Mouse (Mus musculus) heart, embryonic 14.5 days (tissue): ENCODE results near the gene Retreg3. TPM values are rescaled to one million over a fixed set of nuclear protein-coding genes. Genes with fewer than 3 reads are reported as not detected.
A peak's percentile ranks its signal among the peaks of the same experiment; 100 is the strongest.
"Not testable (repeated sequence)": the region's sequence is repeated elsewhere in the genome, so short reads cannot be mapped to it uniquely, and the experiment has no call there.

Source experiments
- ATAC-seq: fragments of 200-750 bp; cut with Nextera tagmentation; 2 replicates; pipeline ENCODE4 v1.8.0; 2017; ENCODE audit warnings: low read depth, moderate TSS enrichment; ENCODE audit not compliant: insufficient number of reproducible peaks, insufficient read depth, low FRiP score
- H3K27ac ChIP-seq, 2 experiments: fragments of 200-500 bp in 1 of 2; fragments of 300-500 bp in 1 of 2; sonication (generic) in 1 of 2; replicated peaks in 1 of 2; 2 replicates each; pipeline ENCODE4 v1.5.1; 2012 to 2014; ENCODE audit warnings: low read depth in 2 of 2, low read length in 2 of 2, control low read depth in 1 of 2, mild to moderate bottlenecking in 1 of 2, mixed read lengths in 1 of 2; ENCODE audit not compliant: control insufficient read depth in 1 of 2, insufficient read depth in 1 of 2
- H3K27me3 ChIP-seq: fragments of 300-500 bp; sonication (generic); 2 replicates; pipeline ENCODE4 v1.6.1; 2014; ENCODE audit warnings: mild to moderate bottlenecking, low read length, control low read depth; ENCODE audit not compliant: control insufficient read depth, insufficient read depth
- H3K36me3 ChIP-seq: fragments of 300-500 bp; sonication (generic); 2 replicates; pipeline ENCODE4 v1.6.1; 2014; ENCODE audit warnings: mild to moderate bottlenecking, control low read depth, low read length, mixed read lengths; ENCODE audit not compliant: control insufficient read depth, insufficient read depth
- H3K4me1 ChIP-seq, 2 experiments: fragments of 200-500 bp in 1 of 2; fragments of 300-500 bp in 1 of 2; sonication (generic) in 1 of 2; 2 replicates each; pipeline ENCODE4 v1.6.1; 2012 to 2014; ENCODE audit warnings: low read length in 2 of 2, control low read depth in 1 of 2, mixed read lengths in 1 of 2; ENCODE audit not compliant: control insufficient read depth in 2 of 2, insufficient read depth in 2 of 2
- H3K4me2 ChIP-seq: fragments of 300-500 bp; sonication (generic); 2 replicates; pipeline ENCODE4 v1.6.1; 2014; ENCODE audit warnings: mild to moderate bottlenecking, low read length
- H3K4me3 ChIP-seq, 2 experiments: fragments of 200-500 bp in 1 of 2; fragments of 300-500 bp in 1 of 2; sonication (generic) in 1 of 2; 2 replicates each; pipeline ENCODE4 v1.5.1; 2012 to 2014; ENCODE audit warnings: low read length in 2 of 2, mild to moderate bottlenecking in 2 of 2, control low read depth in 1 of 2, low read depth in 1 of 2, moderate library complexity in 1 of 2; ENCODE audit not compliant: control insufficient read depth in 1 of 2, insufficient read depth in 1 of 2
- H3K9ac ChIP-seq: fragments of 300-500 bp; sonication (generic); 2 replicates; pipeline ENCODE4 v1.6.1; 2014; ENCODE audit warnings: mild to moderate bottlenecking, low read length
- H3K9me3 ChIP-seq: fragments of 300-500 bp; sonication (generic); 2 replicates; pipeline ENCODE4 v1.6.1; 2016; ENCODE audit warnings: low read length, control low read depth; ENCODE audit not compliant: control insufficient read depth
- WGBS: fragments of 180-500 bp; shearing (Covaris S2); extraction: QIAGEN DNeasy Blood & Tissue Kit; methylation state at CpG from one replicate; pipeline ENCODE4 v1.1.7; 2014; 5-methylcytosine and 5-hydroxymethylcytosine counted together
- polyA plus RNA-seq: library from polyadenylated mRNA; unstranded; fragments of >200 nt; fragmentation: Nextera tagmentation; extraction: Ambion mirVana; gene quantifications from 2 replicates; pipeline ENCODE4 v1.2.1, GENCODE M21; 2014

The Retreg3 gene
- polyA plus RNA-seq, 1 experiment from 2014 or later: 8.0 TPM

DNA sequence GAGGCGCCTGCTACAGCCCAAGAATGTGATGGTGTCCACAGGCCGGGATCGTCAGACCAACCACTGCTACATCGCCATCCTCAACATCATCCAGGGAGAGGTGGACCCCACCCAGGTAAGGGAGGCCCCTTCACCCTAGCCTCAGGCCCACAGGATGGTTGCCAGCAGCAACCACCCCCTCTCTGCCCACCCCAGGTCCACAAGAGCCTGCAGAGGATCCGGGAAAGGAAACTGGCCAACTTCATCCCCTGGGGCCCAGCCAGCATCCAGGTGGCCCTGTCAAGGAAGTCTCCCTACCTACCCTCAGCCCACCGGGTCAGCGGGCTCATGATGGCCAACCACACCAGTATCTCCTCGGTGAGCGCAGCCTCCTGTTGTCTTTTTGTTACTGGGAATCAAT is 5.3 kb upstream of the Retreg3 start:
- not testable (repeated sequence) for H3K9ac ChIP-seq, ATAC-seq, H3K27me3 ChIP-seq, H3K4me3 ChIP-seq, H3K4me2 ChIP-seq, H3K9me3 ChIP-seq, H3K27ac ChIP-seq
- H3K36me3 ChIP-seq: peaks cover 50% of the 10 kb centered on the region
- WGBS: 88% methylated on average over 8 of the region's 9 CpGs
- H3K4me1 ChIP-seq: peaks cover 3 to 13% of the 10 kb centered on the region in 2 experiments

GRCm38 (mm10) chr11:101124494-101124893 is 4.8 kb upstream of the Retreg3 start:
- ATAC-seq, H3K27me3 ChIP-seq, H3K4me2 ChIP-seq, H3K4me3 ChIP-seq, H3K9me3 ChIP-seq, H3K9ac ChIP-seq, H3K27ac ChIP-seq: not testable (repeated sequence)
- Histone ChIP-seq H3K4me1 (peaks cover 3 to 11% of the 10 kb centered on the region in 2 experiments; a peak in 3 of 4 replicates), H3K36me3 (peaks cover 50% of the 10 kb centered on the region)
- WGBS: 94% methylated on average over 8 of the region's 8 CpGs

DNA sequence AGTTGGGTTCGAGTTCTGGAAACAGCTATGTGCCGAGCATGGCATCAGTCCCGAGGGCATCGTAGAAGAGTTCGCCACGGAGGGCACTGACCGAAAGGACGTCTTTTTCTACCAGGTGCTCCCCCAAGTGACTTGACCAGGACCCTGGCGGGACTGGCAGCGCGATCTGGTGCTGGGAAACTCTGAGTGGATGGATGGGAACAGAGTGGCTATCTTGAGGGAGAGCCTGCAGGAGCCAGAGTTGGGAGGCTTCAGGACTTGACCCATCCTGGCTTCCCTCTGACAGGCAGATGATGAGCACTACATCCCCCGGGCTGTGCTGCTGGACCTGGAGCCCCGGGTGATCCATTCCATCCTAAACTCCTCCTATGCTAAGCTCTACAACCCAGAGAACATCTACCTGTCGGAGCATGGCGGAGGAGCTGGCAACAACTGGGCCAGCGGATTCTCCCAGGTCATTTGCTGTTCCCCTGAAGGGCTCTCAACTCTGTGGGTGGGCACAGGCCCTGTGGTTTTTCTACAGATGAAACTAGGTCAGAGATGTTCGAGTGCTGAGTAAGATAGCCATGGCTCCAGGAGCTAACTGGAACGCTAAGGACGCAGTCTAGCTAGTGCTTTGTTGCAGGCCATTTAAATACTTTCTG is 974 bp upstream of the Retreg3 start:
- H3K9me3 ChIP-seq: no peaks in the 10 kb centered on the region
- H3K4me1 ChIP-seq: peaks cover 5 to 28% of the 10 kb centered on the region in 2 experiments
- H3K27me3 ChIP-seq: no peaks in the 10 kb centered on the region
- H3K27ac ChIP-seq: peak overlapping the region; percentile 89 to 94
- H3K9ac ChIP-seq: peak overlapping the region; percentile 91
- peak overlapping the region; percentile 77 to 82 for H3K4me3 ChIP-seq
- peaks cover 43% of the 10 kb centered on the region for H3K36me3 ChIP-seq
- peak overlapping the region; percentile 95 for H3K4me2 ChIP-seq
- no peak for ATAC-seq
- WGBS: 21% methylated on average over 19 of the region's 19 CpGs

GRCm38 (mm10) chr11:101119131-101119760 is 447 bp downstream of the Retreg3 start:
- peaks cover 5 to 32% of the 10 kb centered on the region in 2 experiments for H3K4me1 ChIP-seq

DNA sequence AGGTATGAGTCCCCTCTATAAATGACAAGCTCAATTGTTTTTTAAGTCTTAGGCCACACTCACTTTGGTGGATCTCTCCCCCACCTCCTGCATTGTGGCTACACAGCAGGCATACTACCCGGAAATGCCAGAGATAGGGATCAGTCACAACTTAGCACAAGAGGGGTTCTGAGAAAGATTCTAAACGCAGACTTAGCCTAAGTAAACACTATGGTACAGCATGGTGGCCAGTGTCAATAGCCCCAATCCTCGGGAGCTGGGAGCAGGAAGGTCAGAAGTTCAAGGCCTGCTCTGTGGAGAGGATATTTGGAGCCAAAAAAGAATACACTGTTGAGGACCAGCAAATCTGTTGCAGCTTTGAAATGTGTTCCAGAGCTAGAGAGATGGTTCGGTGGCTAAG is 1.6 kb downstream of the Retreg3 start:
- 22% methylated on average over 4 of the region's 4 CpGs for WGBS

More at GRCm38 (mm10) chr11:101119131-101119760, 447 bp downstream of the Retreg3 start:
- peak overlapping the region; percentile 74 to 77 for H3K4me3 ChIP-seq
- H3K9ac ChIP-seq: peak overlapping the region; percentile 96
- H3K27ac ChIP-seq: peak overlapping the region; percentile 50 to 89
- H3K27me3 ChIP-seq: no peaks in the 10 kb centered on the region
- peaks cover 34% of the 10 kb centered on the region for H3K36me3 ChIP-seq
- ATAC-seq: peak; percentile 66
- H3K9me3 ChIP-seq: no peaks in the 10 kb centered on the region
- WGBS: under 1% methylated on average over 39 of the region's 39 CpGs
- peak overlapping the region; percentile 95 for H3K4me2 ChIP-seq

DNA sequence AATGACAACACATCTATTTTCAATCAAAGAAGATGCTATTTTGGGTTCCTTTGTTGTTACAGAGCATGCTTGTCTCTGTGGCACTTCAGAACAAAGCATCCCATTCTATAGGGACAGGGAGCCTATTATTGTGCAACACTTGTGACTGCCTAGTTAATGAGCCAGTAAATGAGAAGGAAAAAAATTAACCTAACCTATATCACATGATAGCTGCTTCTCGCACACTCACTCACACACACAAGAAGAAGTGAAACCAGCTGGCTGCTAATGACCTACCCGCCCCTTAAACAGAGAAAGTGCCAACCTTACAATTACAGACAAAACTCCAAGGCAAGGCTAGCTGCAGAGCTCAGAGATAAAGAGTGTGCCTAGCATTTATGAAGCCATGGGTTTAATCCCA is 4.1 kb downstream of the Retreg3 start:
- Histone ChIP-seq H3K27me3 (no peaks in the 10 kb centered on the region), H3K9ac (no peak overlapping the region), H3K27ac (no peak overlapping the region), H3K4me1 (peaks cover 5 to 22% of the 10 kb centered on the region in 2 experiments), H3K4me3 (no peak overlapping the region), H3K36me3 (peaks cover 7% of the 10 kb centered on the region), H3K9me3 (peaks cover 3% of the 10 kb centered on the region; the same call in 1 of the 2 replicates), H3K4me2 (no peak overlapping the region)
- ATAC-seq: no peak
- WGBS: 75% methylated on average over 2 of the region's 2 CpGs

More for the DNA sequence above, 1.6 kb downstream of the Retreg3 start:
- peak overlapping the region; percentile 95 for H3K4me2 ChIP-seq
- H3K9me3 ChIP-seq: peaks cover 2% of the 10 kb centered on the region; the same call in 1 of the 2 replicates
- peaks cover 24% of the 10 kb centered on the region for H3K36me3 ChIP-seq
- 0 out of 4 replicates have a peak overlapping the region, but pooled peaks of 1 of the 2 experiments have one; percentile 89 for H3K27ac ChIP-seq
- ATAC-seq: no peak
- peak overlapping the region; percentile 96 for H3K9ac ChIP-seq
- H3K27me3 ChIP-seq: no peaks in the 10 kb centered on the region
- H3K4me3 ChIP-seq: peak overlapping the region; percentile 8 to 77; a peak in 2 of 4 replicates
- peaks cover 5 to 32% of the 10 kb centered on the region in 2 experiments for H3K4me1 ChIP-seq

DNA sequence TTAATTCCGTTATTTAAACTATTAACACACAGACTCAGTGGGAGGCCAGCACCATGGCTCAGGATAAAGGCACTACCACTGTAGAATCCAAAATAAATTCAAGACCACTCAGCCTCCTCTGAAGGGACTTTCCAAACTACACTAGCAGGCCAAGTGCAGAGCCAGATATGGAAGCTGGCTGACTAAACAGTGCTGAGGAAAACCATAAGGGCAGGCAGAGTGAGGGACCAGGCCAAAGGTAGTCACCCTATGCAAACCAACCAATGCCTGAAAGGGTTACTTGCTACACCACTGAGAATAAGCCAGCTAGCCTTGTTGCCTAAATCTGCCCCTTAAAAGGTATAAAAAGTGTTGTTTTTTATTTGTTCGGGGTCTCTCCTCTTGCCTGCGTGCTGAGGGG is 7.5 kb downstream of the Retreg3 start:
- WGBS: 94% methylated on average over 3 of the region's 3 CpGs
- H3K4me3 ChIP-seq: no peak overlapping the region
- H3K36me3 ChIP-seq: peaks cover 11% of the 10 kb centered on the region
- no peak overlapping the region for H3K9ac ChIP-seq
- H3K27ac ChIP-seq: no peak overlapping the region
- no peaks in the 10 kb centered on the region for H3K27me3 ChIP-seq
- no peak overlapping the region for H3K4me2 ChIP-seq
- H3K9me3 ChIP-seq: peaks cover 3% of the 10 kb centered on the region; the same call in 1 of the 2 replicates
- H3K4me1 ChIP-seq: peaks cover 0 to 8% of the 10 kb centered on the region in 2 experiments; a peak in 1 of 4 replicates
- no peak for ATAC-seq
